Mouse (Mus musculus) stomach, embryonic 16.5 days (tissue): Measurements from ENCODE around the gene Pign. TPM values are rescaled to one million over a fixed set of nuclear protein-coding genes. Genes with fewer than 3 reads are reported as not detected.

Experiments
- ATAC-seq: fragments of 200-750 bp; cut with Nextera tagmentation; 2 replicates; pipeline ENCODE4 v1.8.0; 2017; ENCODE audit warnings: moderate number of reproducible peaks, moderate TSS enrichment; ENCODE audit not compliant: insufficient read depth, low FRiP score
- H3K27ac ChIP-seq: fragments of 300-500 bp; sonication (generic); 2 replicates; pipeline ENCODE4 v1.5.1; 2014; ENCODE audit warnings: low read length
- H3K27me3 ChIP-seq: fragments of 300-500 bp; sonication (generic); 2 replicates; pipeline ENCODE4 v1.6.1; 2014; ENCODE audit warnings: low read length, control low read depth, mixed read lengths; ENCODE audit not compliant: control insufficient read depth, insufficient read depth
- H3K36me3 ChIP-seq: fragments of 300-500 bp; sonication (generic); 2 replicates; pipeline ENCODE4 v1.6.1; 2014; ENCODE audit warnings: low read length; ENCODE audit not compliant: control insufficient read depth, insufficient read depth
- H3K4me1 ChIP-seq: fragments of 300-500 bp; sonication (generic); 2 replicates; pipeline ENCODE4 v1.6.1; 2014; ENCODE audit warnings: low read length, control low read depth, mixed read lengths; ENCODE audit not compliant: control insufficient read depth, insufficient read depth
- H3K4me2 ChIP-seq: fragments of 300-500 bp; sonication (generic); 2 replicates; pipeline ENCODE4 v1.6.1; 2014; ENCODE audit warnings: low read depth, low read length, mixed read lengths
- H3K4me3 ChIP-seq: fragments of 300-500 bp; sonication (generic); replicated peaks from 2 replicates; pipeline ENCODE4 v1.5.1; 2014; ENCODE audit warnings: mild to moderate bottlenecking, low read length
- H3K9ac ChIP-seq: fragments of 300-500 bp; sonication (generic); 2 replicates; pipeline ENCODE4 v1.6.1; 2014; ENCODE audit warnings: low read length
- H3K9me3 ChIP-seq: fragments of 300-500 bp; sonication (generic); replicated peaks from 2 replicates; pipeline ENCODE4 v1.6.1; 2016; ENCODE audit warnings: low read length, control low read depth; ENCODE audit not compliant: control insufficient read depth
- whole genome bisulfite sequencing: fragments of 180-500 bp; shearing (Covaris S2); extraction: QIAGEN DNeasy Blood & Tissue Kit; methylation state at CpG from one replicate; pipeline ENCODE4 v1.1.7; 2014; 5-methylcytosine and 5-hydroxymethylcytosine counted together
- polyA plus RNA-seq: library from polyadenylated mRNA; unstranded; fragments of >200 nt; fragmentation: Nextera tagmentation; extraction: Ambion mirVana; gene quantifications from 2 replicates; pipeline ENCODE4 v1.2.1, GENCODE M21; 2015

The Pign gene
- polyA plus RNA-seq, 1 experiment from 2014 or later = 14.1 TPM

- no peaks in the 10 kb centered on the region for H3K4me1 ChIP-seq
- no peaks in the 10 kb centered on the region for H3K27me3 ChIP-seq
- ATAC-seq = no peak
- H3K9ac ChIP-seq = no peak overlapping the region
- no peak overlapping the region for H3K4me2 ChIP-seq
- no peak overlapping the region for H3K4me3 ChIP-seq
- H3K9me3 ChIP-seq = no peaks in the 10 kb centered on the region
- WGBS = 72% methylated on average over 4 of the region's 4 CpGs
- H3K27ac ChIP-seq = no peak overlapping the region
- H3K36me3 ChIP-seq = 0 out of 2 replicates have a peak, but pooled peaks cover 3% of the 10 kb centered on the region
These were observed 113.8 kb downstream of the Pign start for GRCm38 (mm10) chr1:105549648-105550047.

- Histone ChIP-seq H3K27ac (no peak overlapping the region), H3K4me3 (no peak overlapping the region), H3K27me3 (no peaks in the 10 kb centered on the region), H3K9me3 (0 out of 2 replicates have a peak, but pooled peaks cover 3% of the 10 kb centered on the region), H3K9ac (no peak overlapping the region), H3K36me3 (peaks cover 13% of the 10 kb centered on the region), H3K4me2 (no peak overlapping the region), H3K4me1 (no peaks in the 10 kb centered on the region)
- 94% methylated on average over 1 of the region's 1 CpGs for WGBS
- ATAC-seq = no peak
These were observed 120.4 kb downstream of the Pign start for GRCm38 (mm10) chr1:105543051-105543450.

GRCm38 (mm10) chr1:105523768-105524167, 139.7 kb downstream of the Pign start:
- Histone ChIP-seq H3K9ac (no peak overlapping the region), H3K27ac (no peak overlapping the region), H3K4me3 (no peak overlapping the region), H3K27me3 (no peaks in the 10 kb centered on the region), H3K4me1 (no peaks in the 10 kb centered on the region), H3K9me3 (no peaks in the 10 kb centered on the region), H3K36me3 (peaks cover 3% of the 10 kb centered on the region; the same call in 1 of the 2 replicates), H3K4me2 (no peak overlapping the region)
- 67% methylated on average over 2 of the region's 2 CpGs for whole genome bisulfite sequencing
- no peak for ATAC-seq

GRCm38 (mm10) chr1:105522321-105522720, 141.2 kb downstream of the Pign start:
- Histone ChIP-seq H3K4me2 (no peak overlapping the region), H3K27me3 (no peaks in the 10 kb centered on the region), H3K36me3 (peaks cover 3% of the 10 kb centered on the region; the same call in 1 of the 2 replicates), H3K9ac (no peak overlapping the region), H3K9me3 (no peaks in the 10 kb centered on the region), H3K27ac (no peak overlapping the region), H3K4me3 (no peak overlapping the region), H3K4me1 (no peaks in the 10 kb centered on the region)
- no peak for ATAC-seq
- WGBS = 62% methylated on average over 2 of the region's 2 CpGs

GRCm38 (mm10) chr1:105518101-105518500, 145.4 kb downstream of the Pign start:
- Histone ChIP-seq H3K36me3 (peaks cover 3% of the 10 kb centered on the region; the same call in 1 of the 2 replicates), H3K4me2 (no peak overlapping the region), H3K4me3 (no peak overlapping the region), H3K4me1 (no peaks in the 10 kb centered on the region), H3K9ac (no peak overlapping the region), H3K27me3 (no peaks in the 10 kb centered on the region), H3K9me3 (no peaks in the 10 kb centered on the region), H3K27ac (no peak overlapping the region)
- ATAC-seq = no peak

- 92% methylated on average over 1 of the region's 1 CpGs for WGBS
- Histone ChIP-seq H3K4me3 (no peak overlapping the region), H3K9ac (no peak overlapping the region), H3K4me2 (no peak overlapping the region), H3K27me3 (no peaks in the 10 kb centered on the region), H3K4me1 (no peaks in the 10 kb centered on the region), H3K36me3 (no peaks in the 10 kb centered on the region), H3K27ac (no peak overlapping the region), H3K9me3 (no peaks in the 10 kb centered on the region)
- ATAC-seq = no peak
These were observed 156.4 kb downstream of the Pign start for GRCm38 (mm10) chr1:105507116-105507515.

- H3K27ac ChIP-seq = no peak overlapping the region
- H3K4me3 ChIP-seq = no peak overlapping the region
- H3K27me3 ChIP-seq = no peaks in the 10 kb centered on the region
- H3K4me1 ChIP-seq = no peaks in the 10 kb centered on the region
- H3K9me3 ChIP-seq = no peaks in the 10 kb centered on the region
- WGBS = 60% methylated on average over 5 of the region's 5 CpGs
- no peak overlapping the region for H3K4me2 ChIP-seq
- H3K9ac ChIP-seq = no peak overlapping the region
- no peaks in the 10 kb centered on the region for H3K36me3 ChIP-seq
- ATAC-seq = no peak
These were observed 170.9 kb downstream of the Pign start for GRCm38 (mm10) chr1:105492626-105493025.

- Histone ChIP-seq H3K9ac (no peak overlapping the region), H3K4me3 (no peak overlapping the region), H3K4me2 (no peak overlapping the region), H3K27ac (no peak overlapping the region), H3K9me3 (no peaks in the 10 kb centered on the region), H3K4me1 (no peaks in the 10 kb centered on the region), H3K27me3 (no peaks in the 10 kb centered on the region), H3K36me3 (no peaks in the 10 kb centered on the region)
- 79% methylated on average over 3 of the region's 3 CpGs for WGBS
- no peak for ATAC-seq
These were observed 174.0 kb downstream of the Pign start for GRCm38 (mm10) chr1:105489456-105489855.

GRCm38 (mm10) chr1:105487037-105487436, 176.4 kb downstream of the Pign start:
- H3K27me3 ChIP-seq = no peaks in the 10 kb centered on the region
- peak overlapping the region; percentile 57; the same call in 1 of the 2 replicates for H3K27ac ChIP-seq
- peak; percentile 64 for ATAC-seq
- no peak overlapping the region for H3K9ac ChIP-seq
- H3K4me1 ChIP-seq = no peaks in the 10 kb centered on the region
- no peaks in the 10 kb centered on the region for H3K9me3 ChIP-seq
- no peak overlapping the region for H3K4me3 ChIP-seq
- H3K4me2 ChIP-seq = no peak overlapping the region
- H3K36me3 ChIP-seq = no peaks in the 10 kb centered on the region
- WGBS = 35% methylated on average over 4 of the region's 4 CpGs
